Mouse (Mus musculus) bone marrow, adult 2 months (tissue): Measurements from ENCODE around the gene Eif4e.

ENCODE experiments used
- CTCF ChIP-seq: fragments of 200-500 bp; IDR thresholded peaks from 2 replicates; pipeline ENCODE4 v1.5.1; 2011; ENCODE audit warnings: low read length, control low read depth; ENCODE audit not compliant: control insufficient read depth, insufficient read depth
- POLR2A ChIP-seq: fragments of 200-500 bp; IDR thresholded peaks from 2 replicates; pipeline ENCODE4 v1.6.1; 2011; ENCODE audit warnings: low read depth, mild to moderate bottlenecking, control low read depth, low read length, borderline replicate concordance; ENCODE audit not compliant: control insufficient read depth

DNA sequence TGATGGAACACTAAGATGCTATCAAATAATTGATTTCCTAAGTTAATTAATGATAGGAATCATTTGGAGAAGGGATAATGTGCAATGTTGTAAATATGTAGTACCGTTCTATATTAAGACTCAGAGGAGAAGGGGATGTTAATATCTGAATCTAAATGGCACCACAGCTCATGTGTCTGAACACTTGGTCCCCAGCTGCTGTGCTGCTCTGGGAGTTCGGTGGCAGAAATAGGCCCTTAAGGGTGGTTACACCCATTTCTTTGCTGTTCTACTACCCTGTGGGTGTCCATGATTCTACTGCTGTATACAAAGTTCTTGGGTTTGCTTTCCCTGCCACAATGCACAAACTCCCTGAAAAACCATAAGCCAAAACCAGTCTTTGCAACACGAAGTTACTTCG is 61.2 kb downstream of the Eif4e start:
- TF ChIP-seq POLR2A (no peak), CTCF (no peak)
